12 mouse cellular contexts compared by ENCODE assay signal in genomic region chr9:98427906-98428517, GRCm38 (mm10). TPM values are rescaled to one million over a fixed set of nuclear protein-coding genes. Genes with fewer than 3 reads are reported as not detected.
DNase-seq lines count a peak whose midpoint lies in the region; ATAC-seq lines count a peak whose summit lies in the region.
"Had no signal": no experiment of that assay in that cellular context is flagged by ENCODE, and none has a peak within 500 bp of the region (broad histone marks: within the 10 kb centered on the region; RNA-seq: fewer than 3 reads in every experiment).

No protein-coding gene starts in this region.

- H3K4me2 ChIP-seq in kidney, embryonic 16.5 days (replicated peaks; ENCODE audit: low read depth, low read length) = peak overlapping the region; percentile 70
- H3K4me2 ChIP-seq in intestine, embryonic 14.5 days (ENCODE audit: low read length) = peak overlapping the region; percentile 76
- no peak overlapping the region for H3K4me2 ChIP-seq in stomach, embryonic 14.5 days (replicated peaks; ENCODE audit: low read depth, low read length)

- no peaks in the 10 kb centered on the region for H3K9me3 ChIP-seq in kidney, embryonic 16.5 days (ENCODE audit: low read length)
- no peaks in the 10 kb centered on the region for H3K9me3 ChIP-seq in heart, embryonic 10.5 days
- no peaks in the 10 kb centered on the region for H3K9me3 ChIP-seq in intestine, embryonic 14.5 days (ENCODE audit: control insufficient read depth, low read length)
- H3K9me3 ChIP-seq in stomach, embryonic 14.5 days (ENCODE audit: control insufficient read depth, low read depth, low read length) = no peaks in the 10 kb centered on the region

- H3K27ac ChIP-seq in kidney, embryonic 16.5 days (ENCODE audit: low read length) = peak overlapping the region; percentile 87
- H3K27ac ChIP-seq in heart, embryonic 10.5 days = peak overlapping the region; percentile 78; the same call in 1 of the 2 replicates
- peak overlapping the region; percentile 47; the same call in 1 of the 2 replicates for H3K27ac ChIP-seq in intestine, embryonic 14.5 days (ENCODE audit: low read depth)
- H3K27ac ChIP-seq in stomach, embryonic 14.5 days (ENCODE audit: low read length) = peak overlapping the region; percentile 49; the same call in 1 of the 2 replicates

- no peak overlapping the region for H3K4me3 ChIP-seq in kidney, embryonic 16.5 days (ENCODE audit: low read length)
- H3K4me3 ChIP-seq in heart, embryonic 10.5 days = no peak overlapping the region
- 0 out of 2 replicates have a peak overlapping the region, but pooled peaks have one; percentile 10 for H3K4me3 ChIP-seq in intestine, embryonic 14.5 days (ENCODE audit: low read depth, low read length)
- H3K4me3 ChIP-seq in stomach, embryonic 14.5 days (ENCODE audit: low read depth, low read length) = no peak overlapping the region
- H3K4me3 ChIP-seq: erythroblast, embryonic 14.5 days had no signal

- peaks cover 61% of the 10 kb centered on the region for H3K4me1 ChIP-seq in kidney, embryonic 16.5 days (ENCODE audit: insufficient read depth, low read length)
- peaks cover 61% of the 10 kb centered on the region for H3K4me1 ChIP-seq in heart, embryonic 10.5 days
- peaks cover 60% of the 10 kb centered on the region for H3K4me1 ChIP-seq in intestine, embryonic 14.5 days (replicated peaks; ENCODE audit: control insufficient read depth, insufficient read depth, low read length)
- H3K4me1 ChIP-seq in stomach, embryonic 14.5 days (ENCODE audit: control insufficient read depth, insufficient read depth, low read length) = peaks cover 60% of the 10 kb centered on the region

- no peak for DNase-seq in kidney, postnatal 14 days
- no peak for DNase-seq in heart, embryonic 10.5 days (ENCODE audit: low spot score)
- no peak for DNase-seq in intestine, embryonic 14.5 days (ENCODE audit: low spot score)
- DNase-seq in adrenal gland, adult 8-10 months = no peak
- no peak for DNase-seq in cerebellum, adult 11 months
- DNase-seq: cerebellum, adult 8-10 months; layer of hippocampus, adult 9-11 months; thymus, postnatal 14 days had no signal

- no peak for ATAC-seq in kidney, embryonic 16.5 days (ENCODE audit: low FRiP score, low TSS enrichment)
- no peak for ATAC-seq in intestine, embryonic 14.5 days (replicated peaks; ENCODE audit: low FRiP score, low TSS enrichment, low read depth)
- ATAC-seq in stomach, embryonic 14.5 days (ENCODE audit: insufficient number of reproducible peaks, insufficient read depth, low FRiP score, low read depth) = no peak

- 73% methylated on average over 4 of the region's 4 CpGs for WGBS in kidney, embryonic 16.5 days
- 58% methylated on average over 4 of the region's 4 CpGs for WGBS in heart, embryonic 10.5 days
- 62% methylated on average over 4 of the region's 4 CpGs for WGBS in intestine, embryonic 14.5 days
- 48% methylated on average over 4 of the region's 4 CpGs for WGBS in stomach, embryonic 14.5 days

- H3K36me3 ChIP-seq in kidney, embryonic 16.5 days (ENCODE audit: insufficient read depth, low read length) = no peaks in the 10 kb centered on the region; the same call in 1 of the 2 replicates
- 0 out of 2 replicates have a peak, but pooled peaks cover 2% of the 10 kb centered on the region for H3K36me3 ChIP-seq in heart, embryonic 10.5 days
- H3K36me3 ChIP-seq in intestine, embryonic 14.5 days (ENCODE audit: control insufficient read depth, insufficient read depth, low read length) = 0 out of 2 replicates have a peak, but pooled peaks cover 5% of the 10 kb centered on the region
- no peaks in the 10 kb centered on the region for H3K36me3 ChIP-seq in stomach, embryonic 14.5 days (ENCODE audit: control insufficient read depth, insufficient read depth, low read length)

- no peaks in the 10 kb centered on the region for H3K27me3 ChIP-seq in kidney, embryonic 16.5 days (ENCODE audit: insufficient read depth, low read length)
- peaks cover 22% of the 10 kb centered on the region for H3K27me3 ChIP-seq in heart, embryonic 10.5 days (ENCODE audit: insufficient read depth, poor library complexity, severe bottlenecking)
- no peaks in the 10 kb centered on the region for H3K27me3 ChIP-seq in intestine, embryonic 14.5 days (replicated peaks; ENCODE audit: control insufficient read depth, insufficient read depth, low read length)
- H3K27me3 ChIP-seq in stomach, embryonic 14.5 days (ENCODE audit: control insufficient read depth, insufficient read depth, low read length) = no peaks in the 10 kb centered on the region

- H3K9ac ChIP-seq in kidney, embryonic 16.5 days (replicated peaks; ENCODE audit: low read length) = 0 out of 2 replicates have a peak overlapping the region, but pooled peaks have one; percentile 29
- H3K9ac ChIP-seq in intestine, embryonic 14.5 days (ENCODE audit: low read length) = no peak overlapping the region
- no peak overlapping the region for H3K9ac ChIP-seq in stomach, embryonic 14.5 days (replicated peaks; ENCODE audit: low read depth, low read length)

RNA-seq across cellular contexts. Expression of gene Rbp1, which starts 5.3 kb away (rescaled TPM):
- 104 and 106 TPM in 2 replicates for polyA plus RNA-seq in kidney, embryonic 16.5 days (2015; fragmentation: Nextera tagmentation; extraction: Ambion mirVana)
- polyA plus RNA-seq in heart, embryonic 10.5 days (2016; fragmentation: Nextera tagmentation; extraction: Ambion mirVana) = 25.6 and 46.6 TPM in 2 replicates
- polyA plus RNA-seq in intestine, embryonic 14.5 days (2014; fragmentation: Nextera tagmentation; extraction: Ambion mirVana) = 105 and 109 TPM in 2 replicates
- 93.0 and 101 TPM in 2 replicates for polyA plus RNA-seq in stomach, embryonic 14.5 days (2014; fragmentation: Nextera tagmentation; extraction: Ambion mirVana)
- total RNA-seq in adrenal gland, adult 8-10 months (2022) = 1 to 10 TPM; 7.3 to 8.6 (median 7.6) TPM

RNA-seq across cellular contexts. Expression of gene Rbp2, which starts 57.9 kb away (rescaled TPM):
- 0.59 TPM in 1 of 2 replicates, not detected in the other for polyA plus RNA-seq in kidney, embryonic 16.5 days (2015; fragmentation: Nextera tagmentation; extraction: Ambion mirVana)
- polyA plus RNA-seq in heart, embryonic 10.5 days (2016; fragmentation: Nextera tagmentation; extraction: Ambion mirVana) = 0.60 and 1.9 TPM in 2 replicates
- 4.3 and 8.4 TPM in 2 replicates for polyA plus RNA-seq in intestine, embryonic 14.5 days (2014; fragmentation: Nextera tagmentation; extraction: Ambion mirVana)
- 4.1 and 4.4 TPM in 2 replicates for polyA plus RNA-seq in stomach, embryonic 14.5 days (2014; fragmentation: Nextera tagmentation; extraction: Ambion mirVana)
- total RNA-seq in adrenal gland, adult 8-10 months (2022) = not detected
- total RNA-seq: granulocyte monocyte progenitor cell, adult 5-6 weeks had no signal
- polyA plus RNA-seq: erythroblast, embryonic 14.5 days had no signal
